Mouse (Mus musculus) spleen, embryonic (tissue): ENCODE results near the gene Prss50.

Source experiments
- CTCF ChIA-PET: fragments of 350-600 bp; sonication (Branson Sonifier 250); formaldehyde crosslinking; loops from one replicate; lab custom pipeline; 2022; lab: Charles Lee

Gene Prss50

DNA sequence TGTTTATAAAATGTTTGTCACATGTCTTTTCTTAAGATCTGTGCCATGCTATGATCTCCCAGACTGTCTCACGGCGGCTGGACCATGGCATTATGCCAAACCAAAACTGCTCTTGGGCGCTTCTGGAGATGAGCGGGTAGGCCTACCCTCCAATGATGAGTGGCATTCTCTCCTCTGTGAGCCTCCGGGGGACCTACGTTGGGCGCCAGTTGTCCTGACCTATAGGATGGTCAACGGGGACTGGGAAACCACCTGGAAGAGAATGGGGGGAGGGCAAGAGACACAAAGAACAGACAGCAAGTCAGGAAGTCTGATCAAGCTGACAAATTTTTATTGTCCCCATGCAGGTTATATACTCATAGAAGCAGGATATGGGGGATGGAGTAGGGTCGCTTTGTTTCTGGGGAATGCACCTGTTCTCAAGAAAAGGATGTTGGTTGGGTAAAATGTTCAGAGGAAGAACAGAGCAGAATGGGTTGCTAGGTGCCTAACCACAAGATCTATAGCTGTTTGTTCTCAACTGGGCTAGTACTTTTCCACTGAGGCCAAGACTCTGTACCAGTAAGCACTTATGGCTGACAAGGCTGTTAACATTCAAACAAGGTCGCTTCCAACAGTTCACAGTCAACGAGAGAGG lies 49.6 kb downstream of the Prss50 start:
- CTCF ChIA-PET: no interaction called here

GRCm38 (mm10) chr9:110907838-110908630 lies 50.3 kb downstream of the Prss50 start:
- CTCF ChIA-PET: no interaction called here

DNA sequence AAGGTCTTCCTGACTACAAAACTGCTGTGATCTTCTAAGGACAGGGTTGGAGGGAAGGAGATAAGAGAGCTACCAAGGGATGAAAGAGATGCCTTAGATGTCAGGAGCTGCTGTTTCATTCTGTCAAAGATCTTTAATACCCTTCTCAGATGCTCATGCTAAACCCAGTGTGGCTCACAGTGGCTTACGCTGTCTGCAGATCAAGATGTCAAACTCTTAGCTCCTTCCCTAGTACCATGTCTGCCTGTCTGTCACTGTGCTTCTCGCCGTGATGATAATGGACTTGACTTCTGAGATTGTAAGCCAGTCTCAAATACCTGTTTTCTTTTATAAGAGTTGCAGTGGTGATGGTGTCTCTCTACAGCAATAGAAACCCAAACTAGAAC lies 50.9 kb downstream of the Prss50 start:
- CTCF ChIA-PET: no interaction called here

DNA sequence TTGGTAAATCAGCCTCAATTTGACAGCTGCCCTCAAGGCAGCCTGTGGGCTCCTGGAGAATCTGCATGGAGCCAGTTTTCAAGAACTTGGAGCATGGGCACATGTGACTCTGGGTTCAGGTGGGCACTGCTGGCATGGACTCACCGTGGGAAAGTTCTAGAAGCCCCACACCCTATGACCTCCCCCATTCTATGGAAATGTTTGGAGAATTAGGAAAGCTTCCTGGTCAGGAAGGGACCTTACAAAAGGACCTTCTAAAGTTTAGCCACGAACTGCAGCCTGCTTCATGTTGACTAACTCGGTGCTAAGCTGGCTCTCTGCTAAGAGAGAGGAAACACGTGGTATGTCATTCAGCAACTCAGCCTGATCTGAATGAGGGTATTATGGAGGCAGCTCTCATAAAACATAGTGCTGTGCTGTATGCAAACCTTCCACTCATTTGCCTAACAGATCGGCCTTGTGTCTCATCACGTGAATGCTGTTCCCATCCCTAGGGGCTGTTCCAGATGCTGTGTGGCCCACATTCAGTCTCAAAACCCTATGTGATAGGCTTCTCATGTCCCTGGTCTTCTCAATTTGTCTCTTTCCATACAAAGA lies 51.7 kb downstream of the Prss50 start:
- CTCF ChIA-PET: interaction anchor here (0.5 kb wide), 1 partner anchor 145 kb away, joined by 4 read pairs; no protein-coding TSS in a partner anchor
